Mouse (Mus musculus): ENCODE measurements around the gene Yjefn3.

GRCm38 (mm10) chr8:69933811-69934210 is 31.3 kb upstream of the Yjefn3 start:
- TF ChIP-seq CTCF (IDR thresholded peaks at IDR 0.05; ENCODE audit: borderline replicate concordance, insufficient read depth, low read length) (no peak), POLR2A (IDR thresholded peaks at IDR 0.05; ENCODE audit: low read depth, low read length) (no peak)
